Comparison of ENCODE assay signal across 27 mouse cellular contexts in the genomic region with DNA sequence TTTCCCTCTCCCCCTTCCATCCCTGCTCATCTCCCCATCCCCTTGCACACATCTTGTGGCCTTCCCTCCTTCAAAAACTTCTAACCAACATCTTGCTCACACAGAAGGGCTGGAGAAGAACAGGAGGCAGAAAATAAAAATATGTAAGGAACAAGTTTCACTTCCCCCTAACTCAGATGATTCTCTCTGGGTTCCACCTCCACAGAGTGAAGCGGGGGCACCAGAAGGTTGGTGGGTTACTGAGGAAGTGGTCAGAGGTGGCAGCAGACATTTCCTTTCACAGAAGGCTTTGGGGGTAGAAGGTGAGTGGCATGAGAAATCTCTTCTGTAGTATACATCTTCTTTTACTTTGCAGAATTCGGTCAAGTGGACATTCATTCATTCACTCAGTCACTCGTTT. TPM values are rescaled to one million over a fixed set of nuclear protein-coding genes. Genes with fewer than 3 reads are reported as not detected.
DNase-seq lines count a peak whose midpoint lies in the region; ATAC-seq lines count a peak whose summit lies in the region.
"Had no signal": no experiment of that assay in that cellular context is flagged by ENCODE, and none has a peak within 500 bp of the region (broad histone marks: within the 10 kb centered on the region; RNA-seq: fewer than 3 reads in every experiment).

No protein-coding gene starts in this region.

- no peaks in the 10 kb centered on the region for H3K4me1 ChIP-seq in hindbrain, embryonic 11.5 days (replicated peaks; ENCODE audit: control insufficient read depth, insufficient read depth, low read length)
- H3K4me1 ChIP-seq: embryonic facial prominence, embryonic 15.5 days; forebrain, embryonic 10.5 days; heart, embryonic 15.5 days; hindbrain, embryonic 12.5 days; limb, embryonic 15.5 days; midbrain, embryonic 10.5 days had no signal

- no peaks in the 10 kb centered on the region for H3K36me3 ChIP-seq in hindbrain, embryonic 11.5 days (ENCODE audit: control insufficient read depth, insufficient read depth, low read length)
- H3K36me3 ChIP-seq: embryonic facial prominence, embryonic 15.5 days; forebrain, embryonic 10.5 days; heart, embryonic 15.5 days; hindbrain, embryonic 12.5 days; limb, embryonic 15.5 days; midbrain, embryonic 10.5 days had no signal

- no peaks in the 10 kb centered on the region for H3K27me3 ChIP-seq in hindbrain, embryonic 11.5 days (ENCODE audit: control insufficient read depth, insufficient read depth, low read length)
- H3K27me3 ChIP-seq: embryonic facial prominence, embryonic 15.5 days; heart, embryonic 15.5 days; hindbrain, embryonic 12.5 days; limb, embryonic 15.5 days had no signal

- no peak overlapping the region for H3K4me3 ChIP-seq in hindbrain, embryonic 11.5 days (ENCODE audit: low read depth, low read length)
- H3K4me3 ChIP-seq: embryonic facial prominence, embryonic 15.5 days; forebrain, embryonic 10.5 days; heart, embryonic 15.5 days; hindbrain, embryonic 12.5 days; layer of hippocampus, adult 2 months; limb, embryonic 15.5 days; midbrain, embryonic 10.5 days had no signal

- 89% methylated on average over 3 of the region's 3 CpGs for WGBS in hindbrain, embryonic 11.5 days

- H3K27ac ChIP-seq in hindbrain, embryonic 11.5 days (ENCODE audit: low read depth, low read length): no peak overlapping the region
- H3K27ac ChIP-seq: embryonic facial prominence, embryonic 15.5 days; forebrain, embryonic 10.5 days; heart, embryonic 15.5 days; hindbrain, embryonic 12.5 days; layer of hippocampus, adult 2 months; limb, embryonic 15.5 days; midbrain, embryonic 10.5 days had no signal

- H3K9ac ChIP-seq in hindbrain, embryonic 11.5 days (ENCODE audit: low read depth, low read length): no peak overlapping the region
- H3K9ac ChIP-seq: embryonic facial prominence, embryonic 15.5 days; heart, embryonic 15.5 days; hindbrain, embryonic 12.5 days; limb, embryonic 15.5 days had no signal

- ATAC-seq in hindbrain, embryonic 11.5 days (ENCODE audit: low FRiP score): no peak
- ATAC-seq: inflammation-experienced regulatory T-cells, adult 6 months had no signal

- no peaks in the 10 kb centered on the region for H3K9me3 ChIP-seq in hindbrain, embryonic 11.5 days (ENCODE audit: control insufficient read depth, low read length)
- H3K9me3 ChIP-seq: embryonic facial prominence, embryonic 15.5 days; forebrain, embryonic 10.5 days; heart, embryonic 15.5 days; hindbrain, embryonic 12.5 days; limb, embryonic 15.5 days; midbrain, embryonic 10.5 days had no signal

- no peak overlapping the region for H3K4me2 ChIP-seq in hindbrain, embryonic 11.5 days (replicated peaks; ENCODE audit: low read depth, low read length)
- H3K4me2 ChIP-seq: embryonic facial prominence, embryonic 15.5 days; heart, embryonic 15.5 days; hindbrain, embryonic 12.5 days; limb, embryonic 15.5 days had no signal

- peak; percentile 25 for DNase-seq in lung, postnatal 36 days
- DNase-seq in lung, postnatal 14 days: no peak
- peak; percentile 32 for DNase-seq in induced T-regulatory cell, adult 2 months (ENCODE audit: low read depth)
- peak; percentile 82 to 83 for DNase-seq in spleen, postnatal 36 days (ENCODE audit: low spot score in 2 of 2)
- no peak for DNase-seq in hindbrain, embryonic 11.5 days (ENCODE audit: low spot score)
- no peak for DNase-seq in adrenal gland, adult 18-20 months (ENCODE audit: low spot score in 2 of 2)
- no peak for DNase-seq in kidney, postnatal 4 days
- DNase-seq in cerebellum, adult 9-11 months: no peak
- DNase-seq: adrenal gland, adult 8-10 months; cerebellum, postnatal 10 days; gastrocnemius, postnatal 10 days; kidney, adult 2 months; kidney, postnatal 10 days; lung, postnatal 10 days; right cerebral cortex, postnatal 4 days had no signal

RNA-seq across cellular contexts. Expression of a gene that starts 10.6 kb away (rescaled TPM):
- not detected in 2 replicates for polyA plus RNA-seq in hindbrain, embryonic 11.5 days (2014; fragmentation: Nextera tagmentation; extraction: Ambion mirVana)
- under 1 TPM in 1 of 2 experiments, not detected in 1; 0.26 TPM for total RNA-seq in adrenal gland, adult 18-20 months (2021)
- total RNA-seq: gastrocnemius, postnatal 10 days; heart, adult 8-10 months; left cerebral cortex, postnatal 36 days had no signal
- polyA plus RNA-seq: embryonic facial prominence, embryonic 15.5 days; forebrain, embryonic 10.5 days; limb, embryonic 15.5 days; midbrain, embryonic 10.5 days; neural tube, embryonic 11.5 days; stomach, embryonic 14.5 days had no signal

Comparison
In these comparisons a context has a peak if more than half of its experiments do, and no peak if none do; other contexts are left out.
1. DNase-seq: peak in lung, postnatal 36 days (single experiment), induced T-regulatory cell, adult 2 months (single experiment) and spleen, postnatal 36 days (2 of 2); none in lung, postnatal 14 days (single experiment), hindbrain, embryonic 11.5 days (single experiment), adrenal gland, adult 18-20 months (0 of 2), kidney, postnatal 4 days (0 of 2) and cerebellum, adult 9-11 months (single experiment).